8 mouse cellular contexts compared by ENCODE assay signal in genomic region chr4:101293661-101294060, GRCm38 (mm10). TPM values are rescaled to one million over a fixed set of nuclear protein-coding genes. Genes with fewer than 3 reads are reported as not detected.
A peak's percentile ranks its signal among the peaks of the same experiment; 100 is the strongest.
DNase-seq lines count a peak whose midpoint lies in the region; ATAC-seq and TF ChIP-seq lines count a peak whose summit lies in the region.

No protein-coding gene starts in this region.

- H3K27ac ChIP-seq in layer of hippocampus, adult 2 months: peak overlapping the region; percentile 23; the same call in 1 of the 2 replicates
- H3K27ac ChIP-seq in embryonic facial prominence, embryonic 11.5 days (replicated peaks; ENCODE audit: low read depth, low read length): no peak overlapping the region
- H3K27ac ChIP-seq in hindbrain, embryonic 11.5 days (ENCODE audit: low read depth, low read length): no peak overlapping the region
- H3K27ac ChIP-seq in liver, embryonic 16.5 days (ENCODE audit: low read length): no peak overlapping the region; the same call in 1 of the 2 replicates

- no peak for ATAC-seq in embryonic facial prominence, embryonic 11.5 days (replicated peaks; ENCODE audit: insufficient number of reproducible peaks, low FRiP score, low TSS enrichment, low read depth)
- ATAC-seq in hindbrain, embryonic 11.5 days (ENCODE audit: low FRiP score): no peak
- no peak for ATAC-seq in liver, embryonic 16.5 days (ENCODE audit: low read depth)
- no peak for ATAC-seq in CD4-positive, CD25-positive, alpha-beta regulatory T cell, adult 4 months

- H3K4me3 ChIP-seq in layer of hippocampus, adult 2 months: no peak overlapping the region; the same call in 1 of the 2 replicates
- no peak overlapping the region for H3K4me3 ChIP-seq in embryonic facial prominence, embryonic 11.5 days (ENCODE audit: low read depth, low read length)
- H3K4me3 ChIP-seq in hindbrain, embryonic 11.5 days (ENCODE audit: low read depth, low read length): no peak overlapping the region
- peak overlapping the region; percentile 63; the same call in 1 of the 2 replicates for H3K4me3 ChIP-seq in liver, embryonic 16.5 days (ENCODE audit: low read depth, low read length)

- H3K4me1 ChIP-seq in embryonic facial prominence, embryonic 11.5 days (ENCODE audit: control insufficient read depth, insufficient read depth, low read length): peaks cover 2% of the 10 kb centered on the region; the same call in 1 of the 2 replicates
- no peaks in the 10 kb centered on the region; the same call in 1 of the 2 replicates for H3K4me1 ChIP-seq in hindbrain, embryonic 11.5 days (replicated peaks; ENCODE audit: control insufficient read depth, insufficient read depth, low read length)
- peaks cover 9% of the 10 kb centered on the region for H3K4me1 ChIP-seq in liver, embryonic 16.5 days (ENCODE audit: control insufficient read depth, low read depth, low read length)

- H3K9me3 ChIP-seq in embryonic facial prominence, embryonic 11.5 days (replicated peaks; ENCODE audit: control insufficient read depth, low read length): no peaks in the 10 kb centered on the region
- no peaks in the 10 kb centered on the region for H3K9me3 ChIP-seq in hindbrain, embryonic 11.5 days (ENCODE audit: control insufficient read depth, low read length)
- no peaks in the 10 kb centered on the region for H3K9me3 ChIP-seq in liver, embryonic 16.5 days (replicated peaks; ENCODE audit: control insufficient read depth, low read length)

- H3K4me2 ChIP-seq in embryonic facial prominence, embryonic 11.5 days (ENCODE audit: low read depth, low read length): peak overlapping the region; percentile 92; the same call in 1 of the 2 replicates
- peak overlapping the region; percentile 87; the same call in 1 of the 2 replicates for H3K4me2 ChIP-seq in hindbrain, embryonic 11.5 days (replicated peaks; ENCODE audit: low read depth, low read length)
- H3K4me2 ChIP-seq in liver, embryonic 16.5 days (ENCODE audit: low read depth, low read length): peak overlapping the region; percentile 83

- H3K27me3 ChIP-seq in embryonic facial prominence, embryonic 11.5 days (ENCODE audit: control insufficient read depth, insufficient read depth, low read length): peaks cover 9% of the 10 kb centered on the region; the same call in 1 of the 2 replicates
- peaks cover 18% of the 10 kb centered on the region for H3K27me3 ChIP-seq in hindbrain, embryonic 11.5 days (ENCODE audit: control insufficient read depth, insufficient read depth, low read length)
- H3K27me3 ChIP-seq in liver, embryonic 16.5 days (ENCODE audit: control insufficient read depth, insufficient read depth, low read depth, low read length): peaks cover 19% of the 10 kb centered on the region

- H3K36me3 ChIP-seq in embryonic facial prominence, embryonic 11.5 days (replicated peaks; ENCODE audit: control insufficient read depth, insufficient read depth, low read depth, low read length): no peaks in the 10 kb centered on the region
- no peaks in the 10 kb centered on the region for H3K36me3 ChIP-seq in hindbrain, embryonic 11.5 days (ENCODE audit: control insufficient read depth, insufficient read depth, low read length)
- H3K36me3 ChIP-seq in liver, embryonic 16.5 days (ENCODE audit: control insufficient read depth, insufficient read depth): no peaks in the 10 kb centered on the region

- 43% methylated on average over 9 of the region's 9 CpGs for WGBS in embryonic facial prominence, embryonic 11.5 days
- 47% methylated on average over 9 of the region's 9 CpGs for WGBS in hindbrain, embryonic 11.5 days
- 48% methylated on average over 9 of the region's 9 CpGs for WGBS in liver, embryonic 16.5 days (ENCODE audit: insufficient replicate concordance)

- DNase-seq in layer of hippocampus, adult 2 months (ENCODE audit: low spot score in 2 of 2): no peak
- DNase-seq in layer of hippocampus, postnatal 36 days: no peak
- no peak for DNase-seq in embryonic facial prominence, embryonic 11.5 days (ENCODE audit: low spot score)
- no peak for DNase-seq in hindbrain, embryonic 11.5 days (ENCODE audit: low spot score)
- no peak for DNase-seq in left cerebral cortex, adult 9 months (ENCODE audit: low spot score in 2 of 2)
- no peak for DNase-seq in urinary bladder, postnatal 14 days (ENCODE audit: low spot score)

- H3K9ac ChIP-seq in embryonic facial prominence, embryonic 11.5 days (replicated peaks; ENCODE audit: low read length): no peak overlapping the region
- H3K9ac ChIP-seq in hindbrain, embryonic 11.5 days (ENCODE audit: low read depth, low read length): no peak overlapping the region
- peak overlapping the region; percentile 37; the same call in 1 of the 2 replicates for H3K9ac ChIP-seq in liver, embryonic 16.5 days (ENCODE audit: low read depth, low read length)

- TF ChIP-seq CTCF in layer of hippocampus, adult 2 months (conservative IDR thresholded peaks at IDR 0.05): no peak

RNA-seq across cellular contexts. Expression of gene Jak1, which starts 28.6 kb away (rescaled TPM):
- 100 to 1,000 TPM; 124 to 128 TPM for total RNA-seq in layer of hippocampus, adult 2 months (2021)
- 100 to 1,000 TPM; 123 to 126 TPM for total RNA-seq in layer of hippocampus, postnatal 36 days (2021)
- 57.7 and 61.8 TPM in 2 replicates for polyA plus RNA-seq in embryonic facial prominence, embryonic 11.5 days (2014; fragmentation: Nextera tagmentation; extraction: Ambion mirVana)
- polyA plus RNA-seq in hindbrain, embryonic 11.5 days (2014; fragmentation: Nextera tagmentation; extraction: Ambion mirVana): 62.9 and 68.0 TPM in 2 replicates
- 48.2 and 48.3 TPM in 2 replicates for polyA plus RNA-seq in liver, embryonic 16.5 days (2015; fragmentation: Nextera tagmentation; extraction: Ambion mirVana)
- 100 to 1,000 TPM; 369 to 445 TPM for polyA plus RNA-seq in CD4-positive, CD25-positive, alpha-beta regulatory T cell, adult 4 months (2017; shearing (Covaris generic))
